Mouse (Mus musculus): ENCODE measurements around the gene Mapk12. TPM values are rescaled to one million over a fixed set of nuclear protein-coding genes. Genes with fewer than 3 reads are reported as not detected.

The Mapk12 gene
- polyA plus RNA-seq, 1 experiment from 2014 or later = 16.7 TPM

Small RNA genes within 50 kb of the gene (microRNA-seq; reads per million reads assigned to microRNA genes)
- gene Mir6958 (6.6 reads per million, percentile 22 among the genes with 10 or more reads in this experiment), gene Mir7118 (0.73 reads per million)

Other genes with a start within 250 kb of the Mapk12 start
- gene Ttll8, start 186.3 kb downstream of the Mapk12 start, polyA plus RNA-seq (2016; fragmentation: Nextera tagmentation; extraction: Ambion mirVana) = 0.14 and 0.17 TPM in 2 replicates
- gene Mlc1, start 161.7 kb downstream of the Mapk12 start, polyA plus RNA-seq (2016; fragmentation: Nextera tagmentation; extraction: Ambion mirVana) = 15.5 and 16.3 TPM in 2 replicates
- gene Mov10l1, start 157.8 kb downstream of the Mapk12 start, polyA plus RNA-seq (2016; fragmentation: Nextera tagmentation; extraction: Ambion mirVana) = not detected in 2 replicates
- gene Panx2, start 81.0 kb downstream of the Mapk12 start, polyA plus RNA-seq (2016; fragmentation: Nextera tagmentation; extraction: Ambion mirVana) = 1.3 and 1.8 TPM in 2 replicates
- 46.3 and 48.8 TPM in 2 replicates for gene Trabd, start 65.6 kb downstream of the Mapk12 start, polyA plus RNA-seq (2016; fragmentation: Nextera tagmentation; extraction: Ambion mirVana)
- gene Selenoo, start 51.6 kb downstream of the Mapk12 start, polyA plus RNA-seq (2016; fragmentation: Nextera tagmentation; extraction: Ambion mirVana) = 23.1 and 24.4 TPM in 2 replicates
- 27.4 and 27.7 TPM in 2 replicates for gene Tubgcp6, start 17.6 kb downstream of the Mapk12 start, polyA plus RNA-seq (2016; fragmentation: Nextera tagmentation; extraction: Ambion mirVana)
- gene Hdac10, start 12.0 kb downstream of the Mapk12 start, polyA plus RNA-seq (2016; fragmentation: Nextera tagmentation; extraction: Ambion mirVana) = 20.5 TPM in 2 replicates
- 46.9 and 47.4 TPM in 2 replicates for gene Mapk11, start 8.9 kb upstream of the Mapk12 start, polyA plus RNA-seq (2016; fragmentation: Nextera tagmentation; extraction: Ambion mirVana)
- gene Plxnb2, start 40.1 kb upstream of the Mapk12 start, polyA plus RNA-seq (2016; fragmentation: Nextera tagmentation; extraction: Ambion mirVana) = 174 and 182 TPM in 2 replicates
- 38.8 and 44.0 TPM in 2 replicates for gene Dennd6b, start 55.8 kb upstream of the Mapk12 start, polyA plus RNA-seq (2016; fragmentation: Nextera tagmentation; extraction: Ambion mirVana)
- 47.1 and 57.2 TPM in 2 replicates for gene Ppp6r2, start 70.8 kb upstream of the Mapk12 start, polyA plus RNA-seq (2016; fragmentation: Nextera tagmentation; extraction: Ambion mirVana)
- 82.5 and 88.9 TPM in 2 replicates for gene Sbf1, start 174.6 kb upstream of the Mapk12 start, polyA plus RNA-seq (2016; fragmentation: Nextera tagmentation; extraction: Ambion mirVana)
- not detected in 2 replicates for gene Adm2, start 182.0 kb upstream of the Mapk12 start, polyA plus RNA-seq (2016; fragmentation: Nextera tagmentation; extraction: Ambion mirVana)
- not detected in 2 replicates for gene Miox, start 193.7 kb upstream of the Mapk12 start, polyA plus RNA-seq (2016; fragmentation: Nextera tagmentation; extraction: Ambion mirVana)
- gene Lmf2, start 215.0 kb upstream of the Mapk12 start, polyA plus RNA-seq (2016; fragmentation: Nextera tagmentation; extraction: Ambion mirVana) = 45.6 and 47.0 TPM in 2 replicates
- 186 and 191 TPM in 2 replicates for gene Ncaph2, start 215.0 kb upstream of the Mapk12 start, polyA plus RNA-seq (2016; fragmentation: Nextera tagmentation; extraction: Ambion mirVana)
- 4.7 and 5.1 TPM in 2 replicates for gene Sco2, start 233.1 kb upstream of the Mapk12 start, polyA plus RNA-seq (2016; fragmentation: Nextera tagmentation; extraction: Ambion mirVana)
- gene Tymp, start 236.3 kb upstream of the Mapk12 start, polyA plus RNA-seq (2016; fragmentation: Nextera tagmentation; extraction: Ambion mirVana) = 1.1 and 1.4 TPM in 2 replicates
- 1.1 TPM in 2 replicates for gene Odf3b, start 238.6 kb upstream of the Mapk12 start, polyA plus RNA-seq (2016; fragmentation: Nextera tagmentation; extraction: Ambion mirVana)
- not detected in 2 replicates for gene Klhdc7b, start 244.2 kb upstream of the Mapk12 start, polyA plus RNA-seq (2016; fragmentation: Nextera tagmentation; extraction: Ambion mirVana)

Measured in forebrain, embryonic 12.5 days (tissue).